Mouse (Mus musculus): ENCODE data around the gene Ip6k2.
A peak's percentile ranks its signal among the peaks of the same experiment; 100 is the strongest.

The Ip6k2 gene

GRCm38 (mm10) chr9:108824144-108824685 is 40.6 kb downstream of the Ip6k2 start:
- DNase-seq, result no peak

- no peak for DNase-seq
Observed at GRCm38 (mm10) chr9:108824755-108825413, 41.3 kb downstream of the Ip6k2 start.

GRCm38 (mm10) chr9:108825820-108826699 is 42.5 kb downstream of the Ip6k2 start, which contains the start of gene Celsr3:
Gene Celsr3, plus strand, starts transcription at chr9:108826320.
- DNase-seq, result no peak

DNA sequence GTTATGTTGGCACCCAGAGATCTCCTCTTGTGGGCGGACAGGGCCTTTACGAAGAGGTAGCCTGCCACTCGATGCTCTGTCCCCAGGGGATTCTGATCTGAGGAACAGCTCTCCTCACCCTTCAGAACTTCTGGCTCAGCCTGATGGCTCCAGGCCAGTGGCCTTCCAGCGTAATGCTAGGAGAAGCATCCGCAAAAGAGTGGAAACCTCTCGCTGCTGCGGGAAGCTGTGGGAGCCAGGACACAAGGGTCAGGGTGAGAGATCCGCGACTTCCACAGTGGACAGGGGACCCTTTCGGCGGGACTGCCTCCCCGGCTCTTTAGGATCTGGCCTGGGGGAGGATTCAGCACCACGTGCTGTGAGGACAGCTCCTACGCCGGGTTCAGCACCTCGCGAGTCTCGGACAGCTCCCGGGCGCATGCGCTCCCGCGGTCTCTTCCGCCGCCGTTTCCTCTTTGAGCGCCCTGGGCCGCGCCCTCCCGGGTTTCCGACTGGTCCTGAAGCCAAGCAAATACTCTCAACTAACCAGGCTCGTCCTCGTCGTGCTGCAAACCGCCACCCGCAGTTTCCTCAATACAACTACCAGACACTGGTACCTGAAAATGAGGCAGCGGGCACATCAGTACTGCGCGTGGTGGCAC is 43.2 kb downstream of the Ip6k2 start:
- peak; percentile 82 for DNase-seq

DNA sequence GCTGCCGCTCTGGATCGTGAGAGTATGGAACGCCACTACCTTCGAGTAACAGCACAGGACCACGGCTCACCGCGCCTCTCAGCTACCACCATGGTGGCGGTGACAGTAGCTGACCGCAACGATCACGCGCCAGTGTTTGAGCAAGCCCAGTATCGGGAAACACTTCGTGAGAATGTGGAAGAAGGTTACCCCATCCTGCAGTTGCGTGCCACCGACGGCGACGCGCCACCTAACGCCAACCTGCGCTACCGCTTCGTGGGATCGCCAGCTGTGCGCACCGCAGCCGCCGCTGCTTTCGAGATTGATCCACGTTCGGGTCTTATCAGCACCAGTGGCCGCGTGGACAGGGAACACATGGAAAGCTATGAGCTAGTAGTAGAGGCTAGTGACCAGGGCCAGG is 43.9 kb downstream of the Ip6k2 start:
- DNase-seq, result no peak

DNA sequence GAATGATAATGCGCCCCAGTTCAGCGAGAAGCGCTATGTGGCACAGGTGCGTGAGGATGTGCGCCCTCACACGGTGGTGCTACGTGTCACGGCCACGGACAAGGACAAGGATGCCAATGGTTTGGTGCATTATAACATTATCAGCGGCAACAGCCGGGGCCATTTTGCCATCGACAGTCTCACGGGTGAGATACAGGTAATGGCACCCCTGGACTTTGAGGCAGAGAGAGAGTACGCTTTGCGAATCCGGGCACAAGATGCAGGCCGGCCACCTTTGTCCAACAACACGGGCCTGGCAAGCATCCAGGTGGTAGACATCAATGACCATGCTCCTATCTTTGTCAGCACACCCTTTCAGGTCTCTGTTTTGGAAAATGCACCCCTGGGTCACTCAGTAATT is 44.3 kb downstream of the Ip6k2 start:
- DNase-seq, result no peak

DNA sequence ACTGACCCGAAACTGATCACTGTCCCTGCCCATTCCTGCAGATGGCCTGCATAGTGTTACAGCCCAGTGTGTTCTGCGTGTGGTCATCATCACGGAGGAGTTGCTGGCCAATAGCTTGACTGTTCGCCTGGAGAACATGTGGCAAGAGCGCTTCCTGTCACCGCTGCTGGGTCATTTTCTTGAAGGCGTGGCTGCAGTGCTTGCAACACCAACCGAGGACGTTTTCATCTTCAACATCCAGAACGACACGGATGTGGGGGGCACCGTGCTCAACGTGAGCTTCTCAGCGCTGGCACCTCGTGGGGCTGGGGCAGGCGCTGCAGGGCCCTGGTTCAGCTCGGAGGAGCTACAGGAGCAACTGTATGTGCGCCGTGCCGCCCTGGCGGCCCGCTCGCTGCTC is 48.0 kb downstream of the Ip6k2 start:
- DNase-seq, result no peak

GRCm38 (mm10) chr9:108832390-108833108 is 49.0 kb downstream of the Ip6k2 start:
- peak; percentile 91 for DNase-seq

GRCm38 (mm10) chr9:108842989-108843388 is 59.4 kb downstream of the Ip6k2 start:
- peak; percentile 78 for DNase-seq

GRCm38 (mm10) chr9:108845390-108845789 is 61.8 kb downstream of the Ip6k2 start:
- DNase-seq, result no peak

DNA sequence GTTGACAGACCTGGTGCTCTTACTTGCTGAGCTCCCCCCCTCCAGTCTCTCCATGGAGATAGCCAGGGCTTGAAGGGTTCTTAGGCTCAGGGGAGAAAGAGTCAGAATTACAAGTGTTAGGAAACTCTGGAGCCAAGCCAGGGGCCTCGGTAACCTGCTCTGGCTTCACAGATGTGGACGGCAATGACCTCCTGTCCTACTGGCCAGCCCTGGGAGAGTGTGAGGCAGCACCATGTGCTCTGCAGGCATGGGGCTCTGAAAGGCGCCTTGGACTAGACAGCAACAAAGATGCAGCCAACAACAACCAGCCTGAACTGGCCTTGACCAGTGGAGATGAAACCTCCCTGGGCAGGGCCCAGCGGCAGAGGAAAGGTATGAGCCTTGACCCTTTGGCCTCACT is 63.8 kb downstream of the Ip6k2 start:
- peak; percentile 32 for DNase-seq

DNA sequence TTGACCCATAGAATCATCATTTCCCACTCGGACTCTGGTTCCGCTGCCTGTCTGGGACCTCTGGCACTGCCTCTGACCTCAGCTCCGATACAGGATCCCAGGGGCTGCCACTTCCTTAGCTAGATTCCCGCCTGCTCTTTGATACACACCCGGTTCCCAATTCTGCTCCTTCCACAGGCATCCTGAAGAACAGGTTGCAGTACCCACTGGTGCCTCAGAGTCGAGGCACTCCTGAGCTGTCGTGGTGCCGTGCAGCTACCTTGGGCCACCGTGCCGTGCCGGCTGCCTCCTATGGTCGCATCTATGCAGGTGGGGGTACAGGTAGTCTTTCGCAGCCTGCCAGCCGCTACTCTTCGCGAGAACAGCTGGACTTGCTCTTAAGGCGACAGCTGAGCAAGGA is 64.8 kb downstream of the Ip6k2 start:
- no peak for DNase-seq

DNA sequence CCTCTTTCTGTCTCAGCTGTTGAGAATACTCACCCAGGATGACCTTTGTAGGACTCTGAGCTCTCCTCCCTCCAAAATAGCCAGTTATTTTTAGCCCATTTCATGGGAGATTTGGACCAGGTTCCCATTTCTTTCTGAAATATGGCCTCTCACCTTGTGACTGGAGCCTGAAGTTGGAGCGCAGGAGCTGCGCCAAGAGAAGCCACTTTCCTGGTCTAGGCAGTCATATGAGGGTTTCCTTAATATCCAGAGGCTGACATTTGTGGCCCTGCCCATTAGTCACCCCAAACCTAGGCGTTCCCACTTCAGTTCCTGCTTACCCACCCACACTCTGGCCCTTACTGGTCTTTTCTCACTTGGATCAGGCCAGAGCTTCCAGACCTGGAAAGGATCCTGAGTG is 69.4 kb downstream of the Ip6k2 start, which contains the start of gene Slc26a6:
Slc26a6 (plus strand) TSS at position 308 of the 400 bp plus-strand sequence.
- DNase-seq, result no peak

- DNase-seq, result peak; percentile 92
Observed at GRCm38 (mm10) chr9:108853635-108854240, 70.1 kb downstream of the Ip6k2 start.

DNA sequence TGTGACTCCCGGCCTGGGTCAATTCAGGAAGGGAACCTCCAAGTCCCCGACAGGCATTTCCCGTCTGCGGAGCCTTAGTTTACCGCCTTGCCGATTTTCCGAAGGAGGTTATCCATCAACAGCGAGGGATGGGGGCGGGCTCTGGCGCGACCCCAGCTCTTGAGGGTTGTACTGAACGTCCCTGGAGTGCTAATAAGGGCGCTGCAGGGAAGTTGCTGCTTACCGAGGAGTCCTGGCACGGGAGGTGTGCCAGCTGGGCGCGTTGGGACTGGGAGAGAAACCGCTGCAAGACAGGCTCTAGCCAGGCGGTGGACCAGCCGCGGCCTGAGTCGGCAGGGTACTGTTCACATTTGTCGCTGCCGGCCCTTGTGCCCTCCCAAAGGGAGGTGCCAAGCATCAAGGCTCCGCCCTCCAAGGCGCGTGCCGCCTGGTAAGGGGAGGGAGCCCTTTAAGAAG is 70.7 kb downstream of the Ip6k2 start:
- DNase-seq, result peak; percentile 87

DNA sequence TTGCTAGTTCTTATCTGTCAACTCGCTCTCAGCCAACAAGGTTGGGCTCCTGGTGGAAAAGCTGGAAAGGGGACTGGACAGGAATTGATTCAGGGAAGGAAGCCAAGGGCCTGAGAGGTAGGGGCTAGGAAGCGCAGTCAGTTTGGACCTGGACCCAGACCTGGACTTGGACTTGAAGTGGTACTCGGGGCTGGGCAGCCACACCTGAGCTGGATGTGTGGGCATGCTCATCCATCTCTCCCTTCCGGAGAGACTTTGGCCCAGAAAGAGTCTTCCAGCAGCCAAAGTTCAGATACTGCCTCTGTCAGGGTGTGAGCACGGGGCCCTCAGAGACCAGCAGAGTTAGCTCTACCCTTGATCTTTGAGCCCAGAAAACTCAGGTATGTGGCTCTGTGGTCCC is 71.7 kb downstream of the Ip6k2 start:
- peak; percentile 35 for DNase-seq

All from kidney, adult 18-20 months (tissue).